Mouse (Mus musculus) liver, embryonic 16.5 days (tissue): Measurements from ENCODE around the gene Grb2. TPM values are rescaled to one million over a fixed set of nuclear protein-coding genes. Genes with fewer than 3 reads are reported as not detected.

Source experiments
- ATAC-seq: fragments of 200-750 bp; cut with Nextera tagmentation; 2 replicates; pipeline ENCODE4 v1.8.0; 2017; ENCODE audit warnings: low read depth, mild to moderate bottlenecking, moderate number of reproducible peaks, moderate library complexity
- H3K27ac ChIP-seq: fragments of 300-500 bp; sonication (generic); 2 replicates; pipeline ENCODE4 v1.5.1; 2014; ENCODE audit warnings: mild to moderate bottlenecking, low read length
- H3K27me3 ChIP-seq: fragments of 300-500 bp; sonication (generic); 2 replicates; pipeline ENCODE4 v1.6.1; 2014; ENCODE audit warnings: low read depth, low read length, mixed read lengths; ENCODE audit not compliant: control insufficient read depth, insufficient read depth
- H3K36me3 ChIP-seq: fragments of 300-500 bp; sonication (generic); 2 replicates; pipeline ENCODE4 v1.6.1; 2014; ENCODE audit warnings: mild to moderate bottlenecking; ENCODE audit not compliant: control insufficient read depth, insufficient read depth
- H3K4me1 ChIP-seq: fragments of 300-500 bp; sonication (generic); 2 replicates; pipeline ENCODE4 v1.6.1; 2014; ENCODE audit warnings: low read depth, low read length, mixed read lengths; ENCODE audit not compliant: control insufficient read depth
- H3K4me2 ChIP-seq: fragments of 300-500 bp; sonication (generic); 2 replicates; pipeline ENCODE4 v1.6.1; 2014; ENCODE audit warnings: low read depth, low read length, mixed read lengths
- H3K4me3 ChIP-seq: fragments of 300-500 bp; sonication (generic); 2 replicates; pipeline ENCODE4 v1.5.1; 2014; ENCODE audit warnings: low read depth, mild to moderate bottlenecking, low read length
- H3K9ac ChIP-seq: fragments of 300-500 bp; sonication (generic); 2 replicates; pipeline ENCODE4 v1.6.1; 2014; ENCODE audit warnings: low read depth, low read length
- H3K9me3 ChIP-seq: fragments of 300-500 bp; sonication (generic); replicated peaks from 2 replicates; pipeline ENCODE4 v1.6.1; 2016; ENCODE audit warnings: low read length; ENCODE audit not compliant: control insufficient read depth
- WGBS: fragments of 180-500 bp; shearing (Covaris S2); extraction: QIAGEN DNeasy Blood & Tissue Kit; methylation state at CpG from one replicate; pipeline ENCODE4 v1.1.7; 2014; ENCODE audit not compliant: insufficient replicate concordance; 5-methylcytosine and 5-hydroxymethylcytosine counted together
- polyA plus RNA-seq: library from polyadenylated mRNA; unstranded; fragments of >200 nt; fragmentation: Nextera tagmentation; extraction: Ambion mirVana; gene quantifications from 2 replicates; pipeline ENCODE4 v1.2.1, GENCODE M21; 2015

The Grb2 gene
- polyA plus RNA-seq, 1 experiment from 2014 or later = 53.1 TPM

GRCm38 (mm10) chr11:115742926-115743325 lies 34.5 kb upstream of the Grb2 start:
- Histone ChIP-seq H3K9ac (no peak overlapping the region), H3K4me2 (no peak overlapping the region), H3K27ac (no peak overlapping the region), H3K4me3 (no peak overlapping the region), H3K4me1 (no peaks in the 10 kb centered on the region; the same call in 1 of the 2 replicates), H3K9me3 (no peaks in the 10 kb centered on the region), H3K36me3 (no peaks in the 10 kb centered on the region), H3K27me3 (no peaks in the 10 kb centered on the region; the same call in 1 of the 2 replicates)
- WGBS = 46% methylated on average over 9 of the region's 9 CpGs
- ATAC-seq = no peak

DNA sequence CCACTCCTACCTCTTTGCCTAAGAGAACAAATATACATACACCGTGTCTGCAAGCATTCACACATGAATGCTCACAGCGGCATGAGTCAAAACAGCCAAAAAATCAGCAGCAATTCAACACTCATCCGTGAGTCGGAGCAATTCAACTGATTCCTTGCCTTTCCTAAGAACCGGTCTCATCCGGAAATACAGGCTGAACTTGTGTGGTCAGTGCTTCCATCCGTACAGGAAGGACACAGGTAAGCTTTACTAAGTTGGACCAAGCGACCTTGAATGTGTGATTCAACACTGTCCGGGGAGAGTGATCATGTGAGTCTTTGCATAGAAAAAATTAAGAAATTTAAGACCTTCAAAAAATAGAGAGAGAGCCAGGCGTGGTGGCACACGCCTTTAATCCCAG lies 32.7 kb upstream of the Grb2 start:
- Histone ChIP-seq H3K4me1 (no peaks in the 10 kb centered on the region), H3K4me3 (no peak overlapping the region), H3K36me3 (no peaks in the 10 kb centered on the region), H3K27me3 (no peaks in the 10 kb centered on the region; the same call in 1 of the 2 replicates), H3K9me3 (no peaks in the 10 kb centered on the region), H3K9ac (no peak overlapping the region), H3K27ac (no peak overlapping the region), H3K4me2 (no peak overlapping the region)
- WGBS = 71% methylated on average over 11 of the region's 11 CpGs
- ATAC-seq = no peak

GRCm38 (mm10) chr11:115738275-115738885 lies 30.0 kb upstream of the Grb2 start:
- Histone ChIP-seq H3K27ac (no peak overlapping the region), H3K9me3 (no peaks in the 10 kb centered on the region), H3K4me1 (no peaks in the 10 kb centered on the region), H3K36me3 (no peaks in the 10 kb centered on the region), H3K4me3 (no peak overlapping the region), H3K4me2 (no peak overlapping the region), H3K27me3 (no peaks in the 10 kb centered on the region; the same call in 1 of the 2 replicates), H3K9ac (no peak overlapping the region)
- ATAC-seq = no peak
- WGBS = 47% methylated on average over 13 of the region's 13 CpGs

DNA sequence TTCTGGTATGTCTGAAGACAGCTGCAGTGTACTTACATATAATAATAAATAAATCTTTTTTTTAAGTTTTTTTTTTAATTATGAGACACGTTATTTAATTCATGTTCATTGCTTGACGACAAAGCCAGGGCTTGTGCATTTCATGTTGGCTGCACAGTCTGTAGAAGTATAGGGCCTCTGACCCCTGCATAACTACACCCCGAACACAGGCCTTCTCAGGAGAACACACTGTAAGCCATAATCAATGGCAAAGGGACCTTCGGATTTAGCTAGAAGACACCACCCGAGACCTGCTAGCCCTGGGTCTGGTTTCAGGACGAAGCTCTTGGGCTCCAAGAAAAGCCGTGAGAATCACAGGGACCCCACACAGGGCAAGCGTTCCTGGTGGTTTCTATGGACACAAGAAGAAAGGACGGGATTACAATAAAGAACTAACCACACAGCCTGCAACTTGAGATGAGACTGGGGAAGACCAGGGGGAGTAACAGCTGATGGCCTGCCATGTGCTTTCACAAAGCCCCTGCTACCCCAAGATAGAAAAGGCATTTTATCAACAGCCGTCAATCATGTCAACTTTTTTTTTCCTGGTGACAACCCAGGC lies 29.3 kb upstream of the Grb2 start:
- no peak overlapping the region for H3K4me3 ChIP-seq
- no peaks in the 10 kb centered on the region for H3K27me3 ChIP-seq
- H3K9ac ChIP-seq = no peak overlapping the region
- no peaks in the 10 kb centered on the region for H3K4me1 ChIP-seq
- no peak overlapping the region for H3K27ac ChIP-seq
- ATAC-seq = no peak
- H3K4me2 ChIP-seq = no peak overlapping the region
- H3K36me3 ChIP-seq = no peaks in the 10 kb centered on the region
- no peaks in the 10 kb centered on the region for H3K9me3 ChIP-seq
- 60% methylated on average over 10 of the region's 10 CpGs for WGBS

- no peaks in the 10 kb centered on the region for H3K9me3 ChIP-seq
- H3K4me1 ChIP-seq = no peaks in the 10 kb centered on the region
- H3K27me3 ChIP-seq = no peaks in the 10 kb centered on the region
- 66% methylated on average over 11 of the region's 11 CpGs for WGBS
- H3K9ac ChIP-seq = no peak overlapping the region
- H3K4me2 ChIP-seq = no peak overlapping the region
- H3K27ac ChIP-seq = no peak overlapping the region
- ATAC-seq = no peak
- H3K4me3 ChIP-seq = no peak overlapping the region
- no peaks in the 10 kb centered on the region for H3K36me3 ChIP-seq
Measured at GRCm38 (mm10) chr11:115734041-115734686, 25.8 kb upstream of the Grb2 start.

GRCm38 (mm10) chr11:115723231-115723630 lies 14.8 kb upstream of the Grb2 start:
- no peak overlapping the region for H3K9ac ChIP-seq
- H3K4me3 ChIP-seq = no peak overlapping the region
- H3K4me1 ChIP-seq = no peaks in the 10 kb centered on the region
- H3K27ac ChIP-seq = no peak overlapping the region
- H3K36me3 ChIP-seq = no peaks in the 10 kb centered on the region
- ATAC-seq = no peak
- H3K9me3 ChIP-seq = no peaks in the 10 kb centered on the region
- 54% methylated on average over 2 of the region's 2 CpGs for WGBS
- H3K27me3 ChIP-seq = no peaks in the 10 kb centered on the region
- no peak overlapping the region for H3K4me2 ChIP-seq

GRCm38 (mm10) chr11:115722638-115723037 lies 14.2 kb upstream of the Grb2 start:
- H3K27me3 ChIP-seq = no peaks in the 10 kb centered on the region
- no peaks in the 10 kb centered on the region for H3K9me3 ChIP-seq
- no peak overlapping the region for H3K27ac ChIP-seq
- peak; percentile 45; the same call in 1 of the 2 replicates for ATAC-seq
- H3K4me2 ChIP-seq = no peak overlapping the region
- peaks cover 2% of the 10 kb centered on the region for H3K4me1 ChIP-seq
- 21% methylated on average over 14 of the region's 14 CpGs for WGBS
- H3K4me3 ChIP-seq = no peak overlapping the region
- no peak overlapping the region for H3K9ac ChIP-seq
- no peaks in the 10 kb centered on the region for H3K36me3 ChIP-seq

DNA sequence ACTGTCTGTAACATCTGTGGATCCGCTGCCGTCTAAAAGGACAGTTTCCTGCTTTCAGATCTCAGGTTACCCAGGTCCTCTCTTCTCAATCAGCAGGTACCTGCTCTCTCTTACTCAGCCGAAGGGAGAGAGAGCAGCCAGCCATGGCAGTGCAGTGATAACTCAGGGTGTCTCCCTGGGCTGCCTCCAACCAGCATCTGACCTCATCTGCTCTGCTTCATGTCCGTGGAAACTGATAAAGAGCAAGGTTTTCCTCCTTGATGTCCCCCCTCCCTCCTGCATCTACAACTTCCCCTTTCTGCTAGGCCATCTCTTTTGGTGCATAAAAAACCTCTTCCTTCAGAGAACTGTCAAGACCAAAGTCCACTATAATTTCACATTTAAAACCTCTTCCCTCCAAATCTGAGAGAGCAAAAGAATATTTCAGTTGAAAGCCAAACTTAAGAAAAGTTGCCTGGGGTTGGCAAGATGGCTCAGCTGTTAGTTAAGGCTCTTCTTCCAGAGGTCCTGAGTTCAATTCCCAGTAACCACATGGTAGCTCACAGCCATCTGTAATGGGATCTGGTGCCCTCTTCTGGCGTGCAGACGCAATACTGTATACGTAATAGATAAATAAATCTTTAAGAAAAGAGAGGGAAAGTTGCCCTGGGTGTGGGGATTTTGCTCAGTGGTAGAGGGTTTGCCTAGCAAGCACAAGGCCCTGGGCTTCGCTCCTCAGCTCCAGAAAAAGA lies 9.4 kb upstream of the Grb2 start:
- Histone ChIP-seq H3K4me3 (no peak overlapping the region), H3K27me3 (no peaks in the 10 kb centered on the region), H3K27ac (no peak overlapping the region), H3K4me2 (no peak overlapping the region), H3K9me3 (no peaks in the 10 kb centered on the region), H3K9ac (no peak overlapping the region), H3K36me3 (no peaks in the 10 kb centered on the region), H3K4me1 (peaks cover 20% of the 10 kb centered on the region)
- 14% methylated on average over 8 of the region's 8 CpGs for WGBS
- peak; percentile 75 for ATAC-seq
